Mouse (Mus musculus): ENCODE data around the gene Garnl3. TPM values are rescaled to one million over a fixed set of nuclear protein-coding genes. Genes with fewer than 3 reads are reported as not detected.

Gene Garnl3
- polyA plus RNA-seq, 1 experiment from 2014 or later, result 1.1 TPM

- WGBS (ENCODE audit: insufficient replicate concordance), result 55% methylated on average over 10 of the region's 10 CpGs
- no peaks in the 10 kb centered on the region for H3K36me3 ChIP-seq (ENCODE audit: control insufficient read depth, insufficient read depth)
- no peak overlapping the region for H3K9ac ChIP-seq (ENCODE audit: low read depth, low read length)
- no peaks in the 10 kb centered on the region for H3K9me3 ChIP-seq (replicated peaks; ENCODE audit: control insufficient read depth, low read length)
- H3K27ac ChIP-seq (ENCODE audit: low read length), result no peak overlapping the region
- H3K4me1 ChIP-seq (ENCODE audit: control insufficient read depth, low read depth, low read length), result no peaks in the 10 kb centered on the region
- ATAC-seq (ENCODE audit: low read depth), result no peak
- H3K4me3 ChIP-seq (ENCODE audit: low read depth, low read length), result no peak overlapping the region
- no peak overlapping the region for H3K4me2 ChIP-seq (ENCODE audit: low read depth, low read length)
- H3K27me3 ChIP-seq (ENCODE audit: control insufficient read depth, insufficient read depth, low read depth, low read length), result no peaks in the 10 kb centered on the region
Measured at GRCm38 (mm10) chr2:33053966-33054365, 77.5 kb downstream of the Garnl3 start.

- H3K27ac ChIP-seq (ENCODE audit: low read length), result no peak overlapping the region
- 39% methylated on average over 3 of the region's 3 CpGs for WGBS (ENCODE audit: insufficient replicate concordance)
- ATAC-seq (ENCODE audit: low read depth), result no peak
Measured at GRCm38 (mm10) chr2:33047360-33047759, 84.1 kb downstream of the Garnl3 start.

GRCm38 (mm10) chr2:33046919-33047318 lies 84.5 kb downstream of the Garnl3 start:
- no peaks in the 10 kb centered on the region for H3K9me3 ChIP-seq (replicated peaks; ENCODE audit: control insufficient read depth, low read length)
- no peaks in the 10 kb centered on the region for H3K36me3 ChIP-seq (ENCODE audit: control insufficient read depth, insufficient read depth)
- WGBS (ENCODE audit: insufficient replicate concordance), result 50% methylated on average over 5 of the region's 5 CpGs
- H3K4me1 ChIP-seq (ENCODE audit: control insufficient read depth, low read depth, low read length), result no peaks in the 10 kb centered on the region
- H3K4me3 ChIP-seq (ENCODE audit: low read depth, low read length), result no peak overlapping the region
- no peaks in the 10 kb centered on the region for H3K27me3 ChIP-seq (ENCODE audit: control insufficient read depth, insufficient read depth, low read depth, low read length)
- no peak overlapping the region for H3K4me2 ChIP-seq (ENCODE audit: low read depth, low read length)
- H3K27ac ChIP-seq (ENCODE audit: low read length), result no peak overlapping the region
- H3K9ac ChIP-seq (ENCODE audit: low read depth, low read length), result no peak overlapping the region
- ATAC-seq (ENCODE audit: low read depth), result no peak

More at GRCm38 (mm10) chr2:33047360-33047759, 84.1 kb downstream of the Garnl3 start:
- no peak overlapping the region for H3K9ac ChIP-seq (ENCODE audit: low read depth, low read length)
- H3K4me3 ChIP-seq (ENCODE audit: low read depth, low read length), result no peak overlapping the region
- no peaks in the 10 kb centered on the region for H3K4me1 ChIP-seq (ENCODE audit: control insufficient read depth, low read depth, low read length)
- H3K27me3 ChIP-seq (ENCODE audit: control insufficient read depth, insufficient read depth, low read depth, low read length), result no peaks in the 10 kb centered on the region
- H3K9me3 ChIP-seq (replicated peaks; ENCODE audit: control insufficient read depth, low read length), result no peaks in the 10 kb centered on the region
- no peaks in the 10 kb centered on the region for H3K36me3 ChIP-seq (ENCODE audit: control insufficient read depth, insufficient read depth)
- no peak overlapping the region for H3K4me2 ChIP-seq (ENCODE audit: low read depth, low read length)

- H3K9me3 ChIP-seq (replicated peaks; ENCODE audit: control insufficient read depth, low read length), result no peaks in the 10 kb centered on the region
- no peak overlapping the region for H3K4me2 ChIP-seq (ENCODE audit: low read depth, low read length)
- H3K4me1 ChIP-seq (ENCODE audit: control insufficient read depth, low read depth, low read length), result no peaks in the 10 kb centered on the region
- H3K9ac ChIP-seq (ENCODE audit: low read depth, low read length), result no peak overlapping the region
- no peaks in the 10 kb centered on the region for H3K27me3 ChIP-seq (ENCODE audit: control insufficient read depth, insufficient read depth, low read depth, low read length)
- ATAC-seq (ENCODE audit: low read depth), result no peak
- 25% methylated on average over 3 of the region's 3 CpGs for WGBS (ENCODE audit: insufficient replicate concordance)
- H3K36me3 ChIP-seq (ENCODE audit: control insufficient read depth, insufficient read depth), result no peaks in the 10 kb centered on the region
- no peak overlapping the region for H3K4me3 ChIP-seq (ENCODE audit: low read depth, low read length)
- H3K27ac ChIP-seq (ENCODE audit: low read length), result no peak overlapping the region
Measured at GRCm38 (mm10) chr2:33045899-33046298, 85.6 kb downstream of the Garnl3 start.

- H3K4me3 ChIP-seq (ENCODE audit: low read depth, low read length), result no peak overlapping the region
- 57% methylated on average over 6 of the region's 6 CpGs for WGBS (ENCODE audit: insufficient replicate concordance)
- ATAC-seq (ENCODE audit: low read depth), result no peak
Measured at GRCm38 (mm10) chr2:33042781-33043180, 88.7 kb downstream of the Garnl3 start.

GRCm38 (mm10) chr2:33041571-33041970 lies 89.9 kb downstream of the Garnl3 start:
- H3K9me3 ChIP-seq (replicated peaks; ENCODE audit: control insufficient read depth, low read length), result no peaks in the 10 kb centered on the region
- no peaks in the 10 kb centered on the region for H3K27me3 ChIP-seq (ENCODE audit: control insufficient read depth, insufficient read depth, low read depth, low read length)
- H3K9ac ChIP-seq (ENCODE audit: low read depth, low read length), result no peak overlapping the region
- H3K27ac ChIP-seq (ENCODE audit: low read length), result no peak overlapping the region
- no peak for ATAC-seq (ENCODE audit: low read depth)
- no peaks in the 10 kb centered on the region for H3K4me1 ChIP-seq (ENCODE audit: control insufficient read depth, low read depth, low read length)
- no peak overlapping the region for H3K4me3 ChIP-seq (ENCODE audit: low read depth, low read length)
- H3K4me2 ChIP-seq (ENCODE audit: low read depth, low read length), result no peak overlapping the region
- 40% methylated on average over 3 of the region's 3 CpGs for WGBS (ENCODE audit: insufficient replicate concordance)
- H3K36me3 ChIP-seq (ENCODE audit: control insufficient read depth, insufficient read depth), result no peaks in the 10 kb centered on the region

More at GRCm38 (mm10) chr2:33042781-33043180, 88.7 kb downstream of the Garnl3 start:
- Histone ChIP-seq H3K4me2 (ENCODE audit: low read depth, low read length) (no peak overlapping the region), H3K9ac (ENCODE audit: low read depth, low read length) (no peak overlapping the region), H3K9me3 (replicated peaks; ENCODE audit: control insufficient read depth, low read length) (no peaks in the 10 kb centered on the region), H3K4me1 (ENCODE audit: control insufficient read depth, low read depth, low read length) (no peaks in the 10 kb centered on the region), H3K27me3 (ENCODE audit: control insufficient read depth, insufficient read depth, low read depth, low read length) (no peaks in the 10 kb centered on the region), H3K36me3 (ENCODE audit: control insufficient read depth, insufficient read depth) (no peaks in the 10 kb centered on the region), H3K27ac (ENCODE audit: low read length) (no peak overlapping the region)

- ATAC-seq (ENCODE audit: low read depth), result no peak
- Histone ChIP-seq H3K9ac (ENCODE audit: low read depth, low read length) (no peak overlapping the region), H3K36me3 (ENCODE audit: control insufficient read depth, insufficient read depth) (no peaks in the 10 kb centered on the region), H3K27me3 (ENCODE audit: control insufficient read depth, insufficient read depth, low read depth, low read length) (no peaks in the 10 kb centered on the region), H3K4me2 (ENCODE audit: low read depth, low read length) (no peak overlapping the region), H3K4me3 (ENCODE audit: low read depth, low read length) (no peak overlapping the region), H3K9me3 (replicated peaks; ENCODE audit: control insufficient read depth, low read length) (no peaks in the 10 kb centered on the region), H3K4me1 (ENCODE audit: control insufficient read depth, low read depth, low read length) (no peaks in the 10 kb centered on the region), H3K27ac (ENCODE audit: low read length) (no peak overlapping the region)
- WGBS (ENCODE audit: insufficient replicate concordance), result 64% methylated on average over 1 of the region's 1 CpGs
Measured at GRCm38 (mm10) chr2:33037429-33037828, 94.0 kb downstream of the Garnl3 start.

GRCm38 (mm10) chr2:33035297-33035696 lies 96.2 kb downstream of the Garnl3 start:
- H3K4me2 ChIP-seq (ENCODE audit: low read depth, low read length), result no peak overlapping the region
- no peaks in the 10 kb centered on the region for H3K9me3 ChIP-seq (replicated peaks; ENCODE audit: control insufficient read depth, low read length)
- H3K27ac ChIP-seq (ENCODE audit: low read length), result no peak overlapping the region
- 44% methylated on average over 1 of the region's 1 CpGs for WGBS (ENCODE audit: insufficient replicate concordance)
- ATAC-seq (ENCODE audit: low read depth), result no peak
- H3K4me1 ChIP-seq (ENCODE audit: control insufficient read depth, low read depth, low read length), result no peaks in the 10 kb centered on the region
- H3K4me3 ChIP-seq (ENCODE audit: low read depth, low read length), result no peak overlapping the region
- H3K27me3 ChIP-seq (ENCODE audit: control insufficient read depth, insufficient read depth, low read depth, low read length), result no peaks in the 10 kb centered on the region
- no peak overlapping the region for H3K9ac ChIP-seq (ENCODE audit: low read depth, low read length)
- no peaks in the 10 kb centered on the region for H3K36me3 ChIP-seq (ENCODE audit: control insufficient read depth, insufficient read depth)

GRCm38 (mm10) chr2:33033281-33033680 lies 98.2 kb downstream of the Garnl3 start:
- H3K4me1 ChIP-seq (ENCODE audit: control insufficient read depth, low read depth, low read length), result no peaks in the 10 kb centered on the region

More at GRCm38 (mm10) chr2:33033281-33033680, 98.2 kb downstream of the Garnl3 start:
- Histone ChIP-seq H3K27ac (ENCODE audit: low read length) (no peak overlapping the region), H3K9me3 (replicated peaks; ENCODE audit: control insufficient read depth, low read length) (no peaks in the 10 kb centered on the region), H3K27me3 (ENCODE audit: control insufficient read depth, insufficient read depth, low read depth, low read length) (no peaks in the 10 kb centered on the region), H3K4me2 (ENCODE audit: low read depth, low read length) (no peak overlapping the region), H3K9ac (ENCODE audit: low read depth, low read length) (no peak overlapping the region), H3K4me3 (ENCODE audit: low read depth, low read length) (no peak overlapping the region), H3K36me3 (ENCODE audit: control insufficient read depth, insufficient read depth) (no peaks in the 10 kb centered on the region)
- 73% methylated on average over 7 of the region's 7 CpGs for WGBS (ENCODE audit: insufficient replicate concordance)
- no peak for ATAC-seq (ENCODE audit: low read depth)
